Comparison of ENCODE assay signal across 8 mouse cellular contexts in genomic region chr6:89553012-89553704, GRCm38 (mm10). TPM values are rescaled to one million over a fixed set of nuclear protein-coding genes. Genes with fewer than 3 reads are reported as not detected.
DNase-seq lines count a peak whose midpoint lies in the region; ATAC-seq and TF ChIP-seq lines count a peak whose summit lies in the region.

No protein-coding gene starts in this region.

- H3K4me1 ChIP-seq in embryonic facial prominence, embryonic 10.5 days = no peaks in the 10 kb centered on the region
- H3K4me1 ChIP-seq in kidney, embryonic 15.5 days = 0 out of 2 replicates have a peak, but pooled peaks cover 2% of the 10 kb centered on the region
- no peaks in the 10 kb centered on the region for H3K4me1 ChIP-seq in limb, embryonic 14.5 days (ENCODE audit: control insufficient read depth, insufficient read depth, low read length)
- peaks cover 7% of the 10 kb centered on the region for H3K4me1 ChIP-seq in neural tube, embryonic 13.5 days (replicated peaks)

- H3K27ac ChIP-seq in embryonic facial prominence, embryonic 10.5 days (replicated peaks) = no peak overlapping the region
- no peak overlapping the region for H3K27ac ChIP-seq in kidney, embryonic 15.5 days
- H3K27ac ChIP-seq in limb, embryonic 14.5 days (replicated peaks; ENCODE audit: low read depth, low read length) = no peak overlapping the region
- no peak overlapping the region for H3K27ac ChIP-seq in neural tube, embryonic 13.5 days (replicated peaks)

- H3K4me3 ChIP-seq in embryonic facial prominence, embryonic 10.5 days = no peak overlapping the region
- H3K4me3 ChIP-seq in kidney, embryonic 15.5 days (replicated peaks) = no peak overlapping the region
- H3K4me3 ChIP-seq in limb, embryonic 14.5 days (replicated peaks; ENCODE audit: low read length) = no peak overlapping the region
- no peak overlapping the region for H3K4me3 ChIP-seq in neural tube, embryonic 13.5 days

- no peaks in the 10 kb centered on the region for H3K36me3 ChIP-seq in embryonic facial prominence, embryonic 10.5 days (replicated peaks)
- H3K36me3 ChIP-seq in kidney, embryonic 15.5 days = no peaks in the 10 kb centered on the region
- H3K36me3 ChIP-seq in limb, embryonic 14.5 days (ENCODE audit: control insufficient read depth, insufficient read depth, low read length) = no peaks in the 10 kb centered on the region
- no peaks in the 10 kb centered on the region for H3K36me3 ChIP-seq in neural tube, embryonic 13.5 days

- 13% methylated on average over 4 of the region's 4 CpGs for WGBS in embryonic facial prominence, embryonic 10.5 days
- 13% methylated on average over 4 of the region's 4 CpGs for WGBS in kidney, embryonic 15.5 days
- 8% methylated on average over 4 of the region's 4 CpGs for WGBS in limb, embryonic 14.5 days
- 6% methylated on average over 4 of the region's 4 CpGs for WGBS in neural tube, embryonic 13.5 days

- peak; percentile 72; the same call in 1 of the 2 replicates for ATAC-seq in kidney, embryonic 15.5 days (replicated peaks; ENCODE audit: low FRiP score)
- peak; percentile 73 for ATAC-seq in limb, embryonic 14.5 days (ENCODE audit: low FRiP score, low read depth)
- ATAC-seq in neural tube, embryonic 13.5 days (ENCODE audit: low read depth) = peak; percentile 77

- no peaks in the 10 kb centered on the region for H3K9me3 ChIP-seq in embryonic facial prominence, embryonic 10.5 days
- H3K9me3 ChIP-seq in kidney, embryonic 15.5 days (replicated peaks) = no peaks in the 10 kb centered on the region
- no peaks in the 10 kb centered on the region for H3K9me3 ChIP-seq in limb, embryonic 14.5 days (ENCODE audit: control insufficient read depth, low read length)
- no peaks in the 10 kb centered on the region for H3K9me3 ChIP-seq in neural tube, embryonic 13.5 days

- peak; percentile 88 for DNase-seq in 3T3-L1 (ENCODE audit: low read depth, low spot score)
- DNase-seq in adrenal gland, postnatal 10 days = peak; percentile 88
- DNase-seq in embryonic facial prominence, embryonic 10.5 days (ENCODE audit: low spot score) = peak; percentile 80
- peak; percentile 81 for DNase-seq in heart, adult 8-10 months (ENCODE audit: low spot score)
- peak; percentile 73 for DNase-seq in limb, embryonic 14.5 days (ENCODE audit: low spot score)
- DNase-seq in telencephalon, adult 2 months (ENCODE audit: low read depth, low spot score) = peak; percentile 35

- TF ChIP-seq POLR2A in limb, embryonic 14.5 days (IDR thresholded peaks at IDR 0.05; ENCODE audit: borderline replicate concordance, extremely low read depth, insufficient read depth, insufficient read length) = no peak

- H3K9ac ChIP-seq in kidney, embryonic 15.5 days = no peak overlapping the region
- no peak overlapping the region for H3K9ac ChIP-seq in limb, embryonic 14.5 days (ENCODE audit: low read depth, low read length, severe bottlenecking)
- H3K9ac ChIP-seq in neural tube, embryonic 13.5 days = peak overlapping the region; percentile 8; the same call in 1 of the 2 replicates

- H3K4me2 ChIP-seq in kidney, embryonic 15.5 days = no peak overlapping the region
- H3K4me2 ChIP-seq in limb, embryonic 14.5 days (replicated peaks; ENCODE audit: low read depth, low read length, severe bottlenecking) = no peak overlapping the region
- H3K4me2 ChIP-seq in neural tube, embryonic 13.5 days = no peak overlapping the region

- H3K27me3 ChIP-seq in embryonic facial prominence, embryonic 10.5 days (replicated peaks; ENCODE audit: low read depth, poor library complexity, severe bottlenecking) = no peaks in the 10 kb centered on the region
- no peaks in the 10 kb centered on the region for H3K27me3 ChIP-seq in kidney, embryonic 15.5 days
- no peaks in the 10 kb centered on the region for H3K27me3 ChIP-seq in limb, embryonic 14.5 days (ENCODE audit: control insufficient read depth, insufficient read depth, low read length)
- no peaks in the 10 kb centered on the region for H3K27me3 ChIP-seq in neural tube, embryonic 13.5 days

RNA-seq across cellular contexts. Expression of gene Chchd6, which starts 42.3 kb away (rescaled TPM):
- 10 to 100 TPM; 29.2 to 34.1 TPM for total RNA-seq in adrenal gland, postnatal 10 days (2021)
- 66.8 and 74.1 TPM in 2 replicates for polyA plus RNA-seq in embryonic facial prominence, embryonic 10.5 days (2016; fragmentation: Nextera tagmentation; extraction: Ambion mirVana)
- total RNA-seq in heart, adult 8-10 months (2022) = 10 to 100 TPM; 10.1 to 12.9 (median 11.5) TPM
- polyA plus RNA-seq in kidney, embryonic 15.5 days (2015; fragmentation: Nextera tagmentation; extraction: Ambion mirVana) = 62.2 and 63.8 TPM in 2 replicates
- polyA plus RNA-seq in limb, embryonic 14.5 days (2012; rRNA removed) = 40.6 and 72.3 TPM in 2 replicates
- polyA plus RNA-seq in limb, embryonic 14.5 days (2014; fragmentation: Nextera tagmentation; extraction: Ambion mirVana) = 55.9 and 66.7 TPM in 2 replicates
- polyA plus RNA-seq in neural tube, embryonic 13.5 days (2015; fragmentation: Nextera tagmentation; extraction: Ambion mirVana) = 109 and 115 TPM in 2 replicates

Comparison
In these comparisons a context has a peak if more than half of its experiments do, and no peak if none do; other contexts are left out.
1. DNase-seq: peak in every context shown above with its lines; median percentile 88 in 3T3-L1; 88 in adrenal gland, postnatal 10 days; 81 in heart, adult 8-10 months; 80 in embryonic facial prominence, embryonic 10.5 days; 73 in limb, embryonic 14.5 days; 35 in telencephalon, adult 2 months.